Mouse (Mus musculus) spleen, postnatal 10 days (tissue): ENCODE results near the gene Krt4.

Experiments used
- DNase-seq, 2 experiments: peaks; one replicate each; pipeline ENCODE4 v3.0.0; 2021 to 2022; ENCODE audit warnings: low spot score in 2 of 2

Gene Krt4

DNA sequence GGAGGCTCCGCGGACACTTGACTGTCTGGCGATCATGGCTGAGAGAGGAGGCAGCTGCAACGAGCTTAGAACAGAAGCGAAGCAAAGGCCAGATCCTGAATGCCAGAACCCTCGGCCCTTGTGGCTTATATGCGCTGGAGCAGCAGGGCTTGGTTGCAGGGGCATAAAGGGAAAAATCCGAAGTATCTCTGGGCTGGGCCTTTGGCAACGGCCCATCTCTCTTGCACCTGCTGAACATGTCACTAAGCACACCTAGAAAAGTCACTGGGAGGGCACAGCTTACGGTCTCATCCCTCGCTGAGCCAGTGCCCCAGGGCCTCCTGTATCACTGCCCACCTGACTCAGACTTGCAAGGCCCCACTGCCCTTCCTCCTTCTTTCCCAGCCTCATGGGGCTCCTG is at the start of gene Krt4:
Krt4 (minus strand) TSS at position 101 of the 400 bp plus-strand sequence.
- no peak for DNase-seq

DNA sequence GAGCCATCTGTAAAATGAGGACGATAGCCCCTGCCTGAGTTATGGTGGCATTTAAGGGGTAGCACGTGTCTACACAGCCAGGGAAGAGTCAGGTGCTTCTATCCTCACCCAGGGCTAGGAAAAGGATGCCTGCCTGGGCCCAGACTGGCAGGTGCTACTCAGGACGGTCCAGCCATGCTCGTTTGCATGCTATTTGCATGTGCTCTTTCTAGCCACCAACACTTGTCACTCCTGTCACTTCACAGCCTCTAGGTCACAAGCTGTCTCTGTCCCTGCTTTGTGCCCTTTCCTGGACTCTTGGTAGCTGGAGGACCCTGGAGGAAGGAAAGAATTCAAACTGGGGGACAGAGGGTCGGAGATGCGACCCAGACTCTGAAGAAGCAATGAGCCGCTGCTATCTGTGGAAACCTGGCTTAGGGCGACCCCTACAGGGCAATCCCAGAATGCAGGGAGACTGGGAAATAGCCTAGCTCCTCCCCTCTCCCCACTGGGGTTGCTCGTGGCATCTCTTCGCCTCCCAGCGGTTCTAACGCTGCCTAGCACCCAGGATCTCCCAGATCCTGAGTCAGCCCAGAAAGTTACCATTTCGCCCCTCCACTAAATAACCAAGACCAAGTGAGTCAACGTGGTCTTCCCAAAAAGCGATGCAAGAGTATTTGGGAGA is 49.0 kb upstream of the Krt4 start:
- DNase-seq: peak; percentile 89 to 93

DNA sequence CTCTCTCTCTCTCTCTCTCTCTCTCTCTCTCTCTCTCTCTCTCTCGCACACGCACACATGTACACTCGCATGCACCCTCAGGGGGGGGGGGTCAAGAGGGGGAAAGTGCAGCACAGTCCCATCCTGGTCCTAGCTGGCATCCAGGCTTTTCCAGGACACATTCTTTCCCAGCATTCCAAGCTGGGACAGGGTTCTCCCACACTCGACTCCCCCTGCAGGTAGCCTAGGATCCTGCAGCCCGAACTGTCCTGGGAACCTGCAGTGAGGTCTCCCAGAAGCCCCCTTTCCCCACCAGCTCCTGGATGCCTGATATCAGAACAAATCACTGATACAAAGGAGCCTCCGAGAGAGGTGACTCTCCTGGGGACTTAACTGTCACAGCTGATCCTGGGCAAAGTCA is 46.0 kb upstream of the Krt4 start:
- peak in 1 of 2 experiments; percentile 34 for DNase-seq

DNA sequence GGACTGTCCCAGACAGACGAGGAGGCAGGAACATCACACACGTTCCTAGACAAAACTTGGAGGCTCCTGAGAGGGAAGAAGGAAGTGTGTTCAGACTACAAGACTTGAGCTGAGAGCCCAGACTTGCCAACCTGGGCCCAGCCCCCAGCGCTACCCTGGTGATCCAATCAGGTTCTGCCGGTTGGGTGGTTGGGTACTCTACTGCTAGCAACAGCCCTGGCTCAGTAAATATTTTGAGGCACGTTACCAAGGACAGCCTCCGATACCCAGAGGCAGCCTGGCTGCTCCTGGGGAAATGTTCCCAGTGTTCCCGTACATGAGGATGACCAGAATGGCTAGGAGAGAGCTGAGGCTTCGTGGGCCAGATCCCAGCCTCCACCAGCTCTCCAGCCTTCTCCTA is 42.3 kb upstream of the Krt4 start:
- no peak for DNase-seq

DNA sequence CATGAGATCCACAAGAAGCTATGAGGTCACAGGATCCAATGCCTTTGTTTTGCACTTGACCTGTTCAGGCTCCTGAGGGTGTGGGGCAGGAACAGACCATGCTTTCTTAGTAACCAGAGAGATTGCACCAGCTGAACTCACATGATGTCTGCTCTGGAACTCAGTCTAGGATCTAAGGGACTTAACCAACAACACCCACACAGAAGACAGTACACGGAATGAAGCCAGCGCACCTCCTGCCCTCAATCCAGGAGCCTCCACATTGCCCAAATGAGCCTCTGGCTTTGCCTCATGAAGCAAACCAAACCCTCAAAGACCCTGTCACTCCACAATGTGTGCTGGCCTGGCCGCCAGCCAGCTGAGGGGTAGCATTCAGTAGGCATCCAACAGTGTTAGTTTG is 34.4 kb upstream of the Krt4 start:
- no peak for DNase-seq

DNA sequence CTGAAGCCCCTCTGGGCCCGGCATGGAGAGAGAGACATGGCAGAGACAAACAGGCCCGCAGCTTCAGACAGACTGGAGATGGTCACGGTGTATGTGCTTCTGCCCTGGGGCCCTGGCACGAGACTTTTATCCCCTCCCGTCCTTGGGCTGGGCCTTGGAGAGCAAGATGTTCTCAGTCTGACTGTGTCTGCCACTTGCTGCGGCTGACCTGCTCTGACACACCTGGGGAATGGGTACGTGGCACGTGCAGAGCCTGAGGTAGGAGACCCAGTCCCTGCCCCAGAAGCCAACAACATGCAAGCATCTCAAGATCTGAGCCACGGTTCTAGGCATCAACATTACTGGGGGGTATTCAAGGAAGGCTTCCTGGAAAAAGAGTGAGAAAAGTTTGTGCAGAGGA is 29.7 kb upstream of the Krt4 start, which contains the start of gene Krt78:
Krt78 (minus strand) TSS at position 101 of the 400 bp plus-strand sequence.
- DNase-seq: no peak

DNA sequence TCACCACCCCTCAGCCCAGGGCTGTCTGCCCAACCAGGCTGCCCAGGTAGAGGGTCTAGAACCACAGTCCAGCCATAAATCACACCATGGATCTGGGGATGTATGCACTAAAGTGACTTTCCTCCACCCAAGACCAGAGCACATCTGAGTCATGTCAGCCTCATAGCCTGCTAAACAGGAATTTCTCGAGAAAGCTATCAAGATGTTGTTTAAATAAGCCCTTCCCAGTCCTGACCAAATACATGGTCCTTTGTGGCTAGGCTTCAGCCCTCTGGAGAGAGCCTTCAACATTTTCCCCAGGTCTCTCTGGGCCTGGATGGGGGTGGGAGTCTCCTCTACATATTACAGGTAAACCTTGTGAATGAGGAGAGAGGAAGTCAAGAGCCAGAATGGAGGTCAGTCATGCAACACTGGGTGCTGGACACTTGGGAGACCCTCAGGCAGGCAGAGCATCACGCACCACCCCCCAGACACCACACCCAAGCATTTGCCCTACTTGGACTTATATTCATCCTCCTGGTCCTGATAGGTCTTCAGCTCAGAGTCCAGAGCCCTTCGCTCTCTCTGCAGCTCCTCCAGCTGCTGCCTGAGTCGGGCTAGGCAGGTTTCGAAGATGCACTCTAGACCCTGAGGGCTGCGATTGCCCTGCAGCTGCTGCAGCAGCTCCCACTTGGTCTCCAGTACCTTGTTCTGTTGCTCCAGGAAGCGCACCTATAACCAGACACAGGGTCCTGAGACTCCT is 28.4 kb upstream of the Krt4 start:
- DNase-seq: no peak

DNA sequence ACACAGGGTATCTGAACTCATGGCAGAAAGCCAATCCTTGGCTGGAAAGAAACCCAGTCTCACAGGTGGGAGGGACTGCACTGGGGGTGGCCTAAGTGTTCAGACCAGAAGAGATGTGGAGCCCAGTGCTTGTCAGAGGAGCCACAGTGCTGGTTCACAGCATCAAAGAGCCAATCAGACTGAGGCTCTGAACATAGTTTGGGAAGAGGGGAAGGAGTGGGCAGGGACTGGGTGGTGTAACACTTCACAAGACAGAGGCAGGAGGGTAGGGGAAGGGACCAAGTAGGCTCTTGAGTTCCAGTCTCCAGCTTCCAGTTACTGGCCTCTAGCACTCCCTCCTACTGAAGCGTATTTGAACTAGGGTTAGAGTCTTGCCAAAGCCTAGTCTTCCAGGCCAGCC is 20.9 kb upstream of the Krt4 start:
- no peak for DNase-seq

DNA sequence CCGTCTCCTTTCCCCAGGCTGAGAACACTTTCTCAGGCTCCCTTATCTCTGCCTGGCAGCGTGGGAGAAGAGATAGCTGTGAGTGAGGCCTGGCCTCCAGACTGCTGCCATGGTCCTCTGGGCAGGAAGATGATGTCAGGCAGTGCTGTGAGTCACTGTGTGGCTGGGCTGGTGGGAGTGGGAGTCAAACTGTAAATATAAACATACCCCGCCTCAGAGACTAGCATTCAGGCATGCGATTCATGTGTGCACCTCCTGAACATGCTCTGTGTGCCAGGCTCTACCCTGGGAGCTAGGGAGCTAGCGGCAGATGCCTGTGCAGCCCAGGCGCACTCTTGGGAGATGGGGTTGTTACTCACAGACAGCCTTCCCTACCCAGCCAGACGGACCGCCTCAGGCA is 17.4 kb upstream of the Krt4 start:
- no peak for DNase-seq

DNA sequence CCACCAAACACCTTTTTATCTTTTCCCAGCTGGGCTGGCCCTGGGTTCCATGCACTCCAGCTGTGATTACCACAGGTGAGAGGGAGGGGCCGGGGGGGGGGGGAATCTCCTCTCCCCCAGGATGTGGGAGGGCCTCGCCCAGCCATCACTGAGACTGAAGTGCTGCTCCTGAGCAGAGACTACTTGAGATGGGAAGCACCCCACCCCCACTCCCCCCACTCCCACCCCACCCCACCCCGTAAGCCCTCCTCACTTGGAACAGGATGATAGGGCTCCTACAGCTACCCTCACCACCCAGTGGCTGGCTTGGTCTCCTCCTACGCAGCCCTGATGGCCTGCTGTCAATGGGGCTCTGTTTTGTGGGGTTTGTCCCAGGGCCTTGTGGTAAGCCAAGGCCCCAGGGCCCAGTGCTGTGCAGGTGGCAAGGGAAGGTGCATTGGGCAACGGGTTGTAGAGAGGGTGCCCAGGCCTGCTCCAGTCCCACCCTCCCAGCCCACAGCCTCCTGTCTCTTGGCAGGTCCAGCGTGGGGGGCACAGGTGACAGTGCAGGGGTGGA is 15.8 kb upstream of the Krt4 start, which contains the start of gene Krt79:
Krt79 (minus strand) TSS at position 51 of the 556 bp plus-strand sequence.
- DNase-seq: no peak

DNA sequence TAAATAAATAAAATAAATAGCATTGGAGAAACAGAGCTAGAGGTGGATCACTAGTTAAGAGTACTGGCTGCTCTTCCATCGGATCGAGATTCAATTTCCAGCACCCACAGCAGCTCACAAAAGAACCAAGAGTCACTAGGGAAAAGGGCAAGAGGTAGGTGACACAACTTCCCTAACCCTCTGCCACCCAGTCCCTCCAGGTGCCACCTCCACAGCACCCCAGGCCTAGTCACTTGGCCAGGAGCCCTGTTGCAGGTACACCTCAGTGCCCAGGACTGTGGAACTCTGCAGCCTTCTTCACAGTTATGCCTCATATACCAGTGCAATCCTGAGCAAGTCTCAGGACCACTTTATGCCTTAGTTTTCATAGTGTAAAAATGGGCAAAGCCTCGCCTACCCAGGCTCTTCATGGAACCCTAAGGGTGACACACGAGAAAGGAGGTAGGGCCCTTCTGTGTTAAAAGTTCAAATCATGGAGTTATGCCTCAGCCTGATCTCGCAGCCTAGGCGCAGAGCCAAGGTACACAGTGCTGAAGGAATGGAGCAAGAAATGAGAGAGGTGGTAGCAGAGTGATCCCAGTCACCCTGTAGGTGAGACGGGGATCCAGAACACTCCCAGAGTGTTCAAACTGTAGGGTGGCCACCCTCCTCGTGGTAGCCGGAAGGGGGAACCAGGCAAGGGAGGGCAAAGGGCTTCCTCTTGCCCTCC is 14.2 kb upstream of the Krt4 start:
- DNase-seq: no peak

DNA sequence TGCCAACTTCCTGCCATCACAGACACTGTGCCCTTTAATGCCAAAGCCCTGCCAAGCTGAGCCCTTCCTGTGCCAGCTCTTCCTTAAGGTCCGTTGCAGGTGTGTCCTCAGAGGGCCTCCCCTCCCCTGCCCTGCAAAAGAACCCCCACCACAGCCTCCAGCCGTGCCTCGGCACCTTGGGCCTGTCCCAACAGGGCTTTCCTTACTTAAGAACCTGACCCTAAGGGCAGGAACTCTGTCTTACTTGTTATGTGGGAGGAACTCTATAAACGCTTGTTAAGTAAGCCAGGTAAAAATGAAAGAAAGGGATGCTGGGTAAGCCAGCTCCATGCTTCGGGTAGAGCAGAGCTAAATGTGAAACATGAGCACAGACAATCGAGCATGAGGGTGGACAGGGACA is 8.5 kb upstream of the Krt4 start:
- no peak for DNase-seq

DNA sequence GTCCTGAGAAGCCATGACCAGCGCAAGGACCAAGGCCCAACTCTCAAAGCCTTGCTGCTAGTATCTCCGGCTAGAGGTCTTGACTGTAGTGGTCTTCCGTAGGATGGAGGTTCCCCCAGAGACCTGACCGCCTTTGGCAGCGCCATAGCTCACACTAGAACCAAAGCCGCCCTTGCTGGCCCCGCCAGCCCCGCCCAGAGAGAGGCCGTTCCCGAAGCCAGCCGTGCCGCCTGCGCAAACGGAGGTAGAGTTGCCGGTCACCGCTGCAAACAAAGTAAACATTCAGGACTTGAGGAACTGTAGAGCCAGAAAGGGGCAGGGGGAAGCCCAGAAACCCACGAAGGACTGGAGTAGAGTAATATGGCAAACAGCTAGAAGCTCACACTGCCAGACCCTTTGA is 5.1 kb upstream of the Krt4 start:
- no peak for DNase-seq

DNA sequence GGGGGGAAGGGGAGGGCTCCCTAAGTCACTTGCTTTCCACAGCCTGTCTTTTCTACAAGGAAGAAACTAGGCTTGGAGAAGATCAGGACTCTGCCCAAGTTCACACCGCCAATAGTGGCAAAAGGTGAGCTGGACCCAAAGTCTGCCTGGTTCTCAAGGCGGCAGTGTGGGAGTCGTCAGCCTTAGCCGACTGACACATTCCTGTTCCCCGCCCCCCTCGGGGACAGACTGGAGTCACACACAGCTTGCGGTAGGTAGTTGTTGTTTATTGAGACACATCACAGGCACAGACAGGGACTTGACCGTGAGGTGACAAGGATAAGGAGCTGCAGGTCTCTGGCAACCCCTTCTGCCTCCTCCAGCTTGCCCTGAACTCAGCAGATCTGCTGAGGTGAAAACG is 4.6 kb upstream of the Krt4 start:
- DNase-seq: no peak

DNA sequence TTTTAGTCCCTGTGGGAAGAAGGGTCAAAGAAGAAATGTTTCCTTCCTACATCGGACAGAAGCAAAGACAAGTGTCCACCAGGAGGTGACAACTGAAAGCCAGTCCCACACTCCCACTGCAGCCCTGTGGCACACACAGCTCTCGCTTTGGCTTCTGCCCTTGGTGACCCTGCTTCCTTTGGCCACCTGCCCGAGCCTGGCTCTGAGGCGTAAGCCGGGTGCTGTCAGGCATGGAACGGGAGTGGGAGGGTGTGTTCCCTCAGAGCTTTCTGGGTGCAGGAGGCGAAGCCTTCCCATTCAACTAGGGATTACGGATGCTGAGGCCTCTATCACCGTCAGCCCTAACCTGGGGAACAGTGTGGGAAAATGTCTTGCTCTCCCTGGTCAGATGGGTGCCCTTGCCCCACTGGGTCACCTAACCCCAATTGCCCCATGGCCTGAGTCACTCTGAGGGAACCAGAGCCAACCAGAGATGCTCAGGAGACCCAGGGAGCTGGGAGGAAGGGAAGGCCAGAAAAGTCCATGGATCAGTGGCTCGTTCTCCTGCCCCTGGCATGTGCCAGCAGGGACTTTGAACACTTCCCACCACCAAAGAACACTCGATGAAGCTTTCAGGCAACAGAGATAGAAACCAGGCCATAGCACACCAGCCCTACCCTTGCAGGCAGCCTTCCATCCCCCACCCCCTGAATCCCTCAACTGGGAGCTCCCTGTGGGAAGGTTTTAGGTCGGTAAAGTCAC is 3.0 kb upstream of the Krt4 start:
- no peak for DNase-seq

DNA sequence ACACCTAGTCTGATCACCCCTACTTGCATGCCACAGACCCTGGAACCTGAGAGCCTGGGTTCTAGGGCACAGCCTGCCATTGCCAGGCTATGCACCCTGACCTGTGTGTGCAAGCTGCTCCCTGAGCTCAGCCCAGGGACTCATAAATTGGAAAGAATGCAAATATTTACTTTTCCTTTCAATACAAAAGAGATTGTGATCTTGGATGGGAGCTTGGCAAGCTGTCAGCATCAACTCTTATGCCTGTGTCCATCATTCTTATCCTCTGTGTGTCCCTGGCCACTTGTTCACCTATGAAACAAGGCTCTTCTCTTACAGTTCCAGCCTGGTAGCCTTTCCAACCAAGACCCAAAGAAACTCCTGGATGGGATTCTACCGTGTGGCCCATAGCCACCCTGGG is 506 bp upstream of the Krt4 start:
- no peak for DNase-seq

DNA sequence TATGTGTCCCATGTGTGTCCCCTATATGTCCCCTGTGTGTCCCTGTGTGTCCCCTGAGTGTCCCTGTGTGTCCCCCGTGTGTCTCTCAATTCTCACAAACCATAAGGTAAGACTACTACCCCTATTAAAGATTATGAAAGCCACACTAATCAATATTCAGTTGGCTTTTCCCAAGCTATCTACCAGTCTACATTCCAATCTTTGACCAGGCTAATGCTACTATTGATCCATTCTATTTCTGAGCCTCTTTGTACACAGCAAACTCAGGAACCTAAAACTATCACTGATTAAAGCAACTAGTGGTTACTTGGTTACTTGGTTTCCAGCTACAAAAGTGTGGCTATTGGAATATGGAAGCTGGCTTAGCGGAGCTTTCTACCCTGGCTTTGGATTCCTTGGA is 2.2 kb downstream of the Krt4 start:
- no peak for DNase-seq

DNA sequence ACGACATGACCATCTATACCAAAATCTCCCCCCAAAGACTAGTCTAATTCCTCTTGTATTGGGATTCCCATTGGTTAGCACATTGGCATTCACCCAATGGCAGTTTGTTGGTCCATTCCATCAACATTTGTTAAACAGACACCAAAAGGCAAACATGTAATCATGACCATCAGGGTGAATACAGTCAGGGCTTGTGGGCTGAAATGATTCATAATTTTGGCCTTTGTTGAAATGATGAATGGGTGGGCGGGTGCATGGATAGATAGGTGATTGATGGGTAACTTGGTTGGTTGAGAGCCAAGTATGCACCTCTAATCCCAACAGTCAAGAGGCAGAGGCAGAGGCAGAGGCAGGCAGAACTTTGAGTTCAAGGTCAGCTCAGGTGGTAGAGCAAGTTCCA is 8.5 kb downstream of the Krt4 start:
- no peak for DNase-seq

DNA sequence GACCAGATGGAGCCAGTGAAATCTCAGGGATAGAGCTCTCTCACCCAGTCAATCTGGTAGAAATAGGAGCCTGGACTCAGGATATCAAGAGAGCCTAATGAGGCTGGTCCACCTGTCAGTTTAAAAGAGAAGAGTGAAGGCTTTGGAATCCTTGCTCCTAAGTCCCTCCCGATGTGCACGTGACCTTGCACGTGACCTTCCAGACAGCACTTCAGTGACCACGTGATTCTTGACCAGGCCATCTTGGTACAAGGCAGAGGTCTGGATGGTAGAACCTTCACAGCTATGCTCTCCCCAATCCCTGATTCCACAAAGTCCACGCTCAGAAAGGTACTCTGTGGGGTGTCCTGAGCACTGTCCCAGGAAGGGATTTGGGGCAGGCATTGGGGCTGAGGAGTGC is 19.7 kb downstream of the Krt4 start:
- DNase-seq: no peak

DNA sequence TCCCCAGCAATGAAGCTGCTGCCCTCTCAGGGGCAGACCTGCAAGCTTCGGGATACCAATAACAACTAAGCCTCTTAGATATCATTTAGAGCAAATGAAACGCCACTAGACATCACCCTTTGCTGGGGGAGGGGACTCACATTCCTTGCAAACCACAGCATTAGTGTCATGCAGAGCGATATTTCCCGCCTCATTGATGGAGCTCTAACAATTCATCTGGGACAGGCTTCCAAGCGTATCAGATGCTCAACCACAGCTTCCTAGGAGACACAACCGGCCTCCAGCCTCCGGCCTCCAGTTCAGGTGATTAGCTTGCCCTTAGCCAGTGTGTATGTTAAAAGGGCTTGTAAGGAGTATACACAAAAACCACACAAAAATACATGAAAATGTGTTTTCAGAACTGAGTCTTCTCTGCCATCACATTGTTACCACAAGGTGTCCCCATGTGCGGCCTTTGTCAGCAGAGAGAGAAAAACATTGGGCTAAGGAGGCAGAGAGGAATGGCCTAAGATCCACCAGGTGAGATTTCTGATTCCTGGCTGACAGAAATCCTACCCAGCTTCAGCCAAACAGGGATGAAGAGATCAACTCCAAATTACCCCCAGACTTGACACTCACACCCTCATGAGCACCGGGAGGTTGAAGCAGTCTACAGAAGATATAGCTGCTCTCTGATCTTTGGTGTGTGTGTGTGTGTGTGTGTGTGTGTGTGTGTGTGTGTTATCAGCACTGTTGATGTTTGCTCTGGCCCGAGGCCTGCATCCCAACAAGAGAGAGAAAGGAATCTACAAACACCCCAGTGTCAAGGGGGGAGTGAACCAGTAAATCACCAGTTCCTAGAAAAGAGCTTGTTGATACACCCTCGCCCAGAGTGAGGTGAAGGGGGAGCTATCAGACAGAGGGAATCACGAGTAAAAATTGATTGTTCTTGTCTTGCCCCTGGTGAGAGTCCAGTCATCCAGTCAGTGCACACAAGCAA is 22.1 kb downstream of the Krt4 start:
- no peak for DNase-seq

DNA sequence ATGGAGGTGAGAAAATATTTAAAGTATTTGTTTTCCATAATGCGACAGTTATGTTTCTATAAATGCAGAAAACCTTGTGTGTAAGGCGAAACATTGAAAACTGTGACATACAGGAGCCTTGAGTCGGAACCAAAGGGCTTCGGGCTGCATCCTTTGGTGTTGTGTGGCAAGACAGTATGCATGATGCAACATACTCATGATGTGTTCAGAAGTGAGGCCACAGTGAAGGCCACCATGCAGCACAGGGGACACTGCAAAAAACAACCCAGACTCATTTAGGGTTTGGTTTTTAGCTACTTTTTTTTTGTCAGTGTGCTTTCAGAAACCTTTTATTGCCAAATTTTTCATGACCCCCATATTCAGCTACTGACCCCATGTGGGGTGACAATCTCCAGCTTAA is 29.3 kb downstream of the Krt4 start:
- no peak for DNase-seq
